Mouse (Mus musculus) MEL (cell line): ENCODE measurements at regions not wholly inside any gene's neighbourhood (a gene's known extent, or its start where the extent isn't known, plus 50 kb on each side); places are given as distances from the start of the nearest gene placed in this dataset.

Experiments used
- CTCF ChIP-seq, 3 experiments: IDR thresholded peaks in 2 of 3; conservative IDR thresholded peaks in 1 of 3; 2 replicates each; pipeline ENCODE4 v1.5.1; 2011 to 2012; ENCODE audit warnings: low read length in 3 of 3, low read depth in 2 of 3, mild to moderate bottlenecking in 2 of 3, improper control_type of control experiment in 1 of 3, inconsistent platforms in 1 of 3, mixed read lengths in 1 of 3, moderate library complexity in 1 of 3; ENCODE audit not compliant: control insufficient read depth in 1 of 3, insufficient read depth in 1 of 3, poor library complexity in 1 of 3, severe bottlenecking in 1 of 3
- EP300 ChIP-seq, 2 experiments: IDR thresholded peaks; 2 replicates each; pipeline ENCODE4 v1.6.1; 2011; ENCODE audit warnings: improper control_type of control experiment in 2 of 2, low read length in 2 of 2, low read depth in 1 of 2, mild to moderate bottlenecking in 1 of 2
- GABPA ChIP-seq: IDR thresholded peaks from 2 replicates; pipeline ENCODE4 v1.6.1; 2012; ENCODE audit warnings: low read depth, mild to moderate bottlenecking, inconsistent platforms, low read length, improper control_type of control experiment, moderate library complexity
- KAT2A ChIP-seq: conservative IDR thresholded peaks from 2 replicates; pipeline ENCODE4 v1.6.1; 2012; ENCODE audit warnings: low read depth, low read length, improper control_type of control experiment, inconsistent platforms
- MAFK ChIP-seq: IDR thresholded peaks from 2 replicates; pipeline ENCODE4 v1.6.1; 2011; ENCODE audit warnings: low read depth, mild to moderate bottlenecking, low read length, improper control_type of control experiment, borderline replicate concordance
- POLR2A ChIP-seq, 2 experiments: IDR thresholded peaks; 2 replicates each; pipeline ENCODE4 v1.6.1; 2011 to 2012; ENCODE audit warnings: low read length in 2 of 2, mild to moderate bottlenecking in 2 of 2, control low read depth in 1 of 2, improper control_type of control experiment in 1 of 2, low read depth in 1 of 2, moderate library complexity in 1 of 2; ENCODE audit not compliant: control insufficient read depth in 1 of 2, insufficient read depth in 1 of 2, poor library complexity in 1 of 2
- RCOR1 ChIP-seq: IDR thresholded peaks from 2 replicates; pipeline ENCODE4 v1.6.1; 2012; ENCODE audit warnings: low read depth, mild to moderate bottlenecking, inconsistent platforms, low read length, improper control_type of control experiment
- SIN3A ChIP-seq: IDR thresholded peaks from 2 replicates; pipeline ENCODE4 v1.6.1; 2012; ENCODE audit warnings: low read length, improper control_type of control experiment, inconsistent platforms
- SMC3 ChIP-seq: IDR thresholded peaks from 2 replicates; pipeline ENCODE4 v1.6.1; 2011; ENCODE audit warnings: low read depth, low read length, improper control_type of control experiment
- TBP ChIP-seq: IDR thresholded peaks from 2 replicates; pipeline ENCODE4 v1.8.0; 2011; ENCODE audit warnings: low read depth, low read length, improper control_type of control experiment
- ZC3H11A ChIP-seq: IDR thresholded peaks from 2 replicates; pipeline ENCODE4 v1.6.1; 2012; ENCODE audit warnings: low read depth, mild to moderate bottlenecking, inconsistent platforms, low read length, improper control_type of control experiment
- ZNF384 ChIP-seq: IDR thresholded peaks from 2 replicates; pipeline ENCODE4 v1.6.1; 2012; ENCODE audit warnings: low read depth, mild to moderate bottlenecking, inconsistent platforms, low read length, improper control_type of control experiment

DNA sequence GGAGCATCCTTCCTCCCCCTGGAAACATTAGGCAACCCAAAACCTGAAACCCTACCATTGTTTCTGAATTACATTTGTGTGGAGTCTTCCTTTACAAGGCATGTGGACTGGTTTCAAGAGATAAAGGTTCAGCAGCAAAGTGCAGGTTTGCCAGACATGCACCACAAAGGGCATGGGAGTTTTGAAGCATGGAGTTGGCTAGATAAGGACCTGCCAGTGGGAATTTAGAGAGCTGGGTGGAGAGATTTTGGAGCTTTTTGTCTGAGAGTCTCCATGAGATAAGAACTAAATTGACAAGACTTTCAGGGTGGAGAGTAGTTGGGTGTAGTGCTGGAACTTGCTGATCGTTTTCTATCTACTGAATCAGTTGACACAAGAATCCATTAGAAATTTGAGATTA lies 6346.0 kb downstream of the 9330182O14Rik start:
- TF ChIP-seq TBP: no peak
- no peak for TF ChIP-seq KAT2A
- no peak for TF ChIP-seq GABPA
- no peak for TF ChIP-seq POLR2A (IDR thresholded peaks at IDR 0.05; ENCODE audit: control insufficient read depth in 1 of 2, insufficient read depth in 1 of 2, low read depth in 1 of 2, low read length in 2 of 2, poor library complexity in 1 of 2)
- TF ChIP-seq ZC3H11A: no peak
- peak; percentile 37; the same call in 1 of the 2 replicates for TF ChIP-seq RCOR1
- TF ChIP-seq ZNF384: no peak
- TF ChIP-seq EP300 (IDR thresholded peaks at IDR 0.05; ENCODE audit: low read depth in 1 of 2, low read length in 2 of 2): peak; percentile 51 to 76; a peak in 3 of 4 replicates
- no peak for TF ChIP-seq CTCF (IDR thresholded peaks at IDR 0.05 in 2 of 3, conservative IDR thresholded peaks at IDR 0.05 in 1 of 3; ENCODE audit: control insufficient read depth in 1 of 3, insufficient read depth in 1 of 3, low read depth in 2 of 3, low read length in 3 of 3, poor library complexity in 1 of 3, severe bottlenecking in 1 of 3)
- no peak; the same call in 1 of the 2 replicates for TF ChIP-seq MAFK
- no peak for TF ChIP-seq SMC3
- no peak for TF ChIP-seq SIN3A
